Mouse (Mus musculus): ENCODE data around the gene Tbc1d2.
"Not testable (repeated sequence)": the region's sequence is repeated elsewhere in the genome, so short reads cannot be mapped to it uniquely, and the experiment has no call there.

Gene Tbc1d2

GRCm38 (mm10) chr4:46601844-46602423, 48.1 kb downstream of the Tbc1d2 start, which contains the start of gene Coro2a:
Coro2a (minus strand) TSS chr4:46602202.
- DNase-seq (ENCODE audit: low read depth, low spot score), result peak; percentile 85

GRCm38 (mm10) chr4:46601258-46601843, 48.7 kb downstream of the Tbc1d2 start:
- peak; percentile 70 for DNase-seq (ENCODE audit: low read depth, low spot score)

- no peak for DNase-seq (ENCODE audit: low read depth, low spot score)
These were observed 49.3 kb downstream of the Tbc1d2 start for GRCm38 (mm10) chr4:46600473-46601257.

GRCm38 (mm10) chr4:46599609-46600008, 50.4 kb downstream of the Tbc1d2 start:
- not testable (repeated sequence) for DNase-seq (ENCODE audit: low read depth, low spot score)

GRCm38 (mm10) chr4:46598981-46599380, 51.0 kb downstream of the Tbc1d2 start:
- no peak for DNase-seq (ENCODE audit: low read depth, low spot score)

- no peak for DNase-seq (ENCODE audit: low read depth, low spot score)
These were observed 51.9 kb downstream of the Tbc1d2 start for GRCm38 (mm10) chr4:46598111-46598510.

- DNase-seq (ENCODE audit: low read depth, low spot score), result no peak
These were observed 52.6 kb downstream of the Tbc1d2 start for GRCm38 (mm10) chr4:46597286-46597961.

- no peak for DNase-seq (ENCODE audit: low read depth, low spot score)
These were observed 53.6 kb downstream of the Tbc1d2 start for GRCm38 (mm10) chr4:46596398-46596797.

- no peak for DNase-seq (ENCODE audit: low read depth, low spot score)
These were observed 55.9 kb downstream of the Tbc1d2 start for GRCm38 (mm10) chr4:46594131-46594530.

GRCm38 (mm10) chr4:46593472-46593871, 56.5 kb downstream of the Tbc1d2 start:
- no peak for DNase-seq (ENCODE audit: low read depth, low spot score)

GRCm38 (mm10) chr4:46591833-46592520, 58.0 kb downstream of the Tbc1d2 start:
- DNase-seq (ENCODE audit: low read depth, low spot score), result no peak

GRCm38 (mm10) chr4:46590810-46591209, 59.2 kb downstream of the Tbc1d2 start:
- DNase-seq (ENCODE audit: low read depth, low spot score), result no peak

- DNase-seq (ENCODE audit: low read depth, low spot score), result no peak
These were observed 59.9 kb downstream of the Tbc1d2 start for GRCm38 (mm10) chr4:46589946-46590684.

- DNase-seq (ENCODE audit: low read depth, low spot score), result no peak
These were observed 60.9 kb downstream of the Tbc1d2 start for GRCm38 (mm10) chr4:46589151-46589550.

GRCm38 (mm10) chr4:46586473-46586872, 63.5 kb downstream of the Tbc1d2 start:
- DNase-seq (ENCODE audit: low read depth, low spot score), result no peak

- no peak for DNase-seq (ENCODE audit: low read depth, low spot score)
These were observed 64.2 kb downstream of the Tbc1d2 start for GRCm38 (mm10) chr4:46585811-46586190.

- no peak for DNase-seq (ENCODE audit: low read depth, low spot score)
These were observed 64.8 kb downstream of the Tbc1d2 start for GRCm38 (mm10) chr4:46585041-46585810.

- DNase-seq (ENCODE audit: low read depth, low spot score), result not testable (repeated sequence)
These were observed 65.5 kb downstream of the Tbc1d2 start for GRCm38 (mm10) chr4:46584536-46584935.

- not testable (repeated sequence) for DNase-seq (ENCODE audit: low read depth, low spot score)
These were observed 65.9 kb downstream of the Tbc1d2 start for GRCm38 (mm10) chr4:46584084-46584483.

- not testable (repeated sequence) for DNase-seq (ENCODE audit: low read depth, low spot score)
These were observed 68.0 kb downstream of the Tbc1d2 start for GRCm38 (mm10) chr4:46582024-46582423.

Data from ZHBTc4 (cell line).